In the genomic region with DNA sequence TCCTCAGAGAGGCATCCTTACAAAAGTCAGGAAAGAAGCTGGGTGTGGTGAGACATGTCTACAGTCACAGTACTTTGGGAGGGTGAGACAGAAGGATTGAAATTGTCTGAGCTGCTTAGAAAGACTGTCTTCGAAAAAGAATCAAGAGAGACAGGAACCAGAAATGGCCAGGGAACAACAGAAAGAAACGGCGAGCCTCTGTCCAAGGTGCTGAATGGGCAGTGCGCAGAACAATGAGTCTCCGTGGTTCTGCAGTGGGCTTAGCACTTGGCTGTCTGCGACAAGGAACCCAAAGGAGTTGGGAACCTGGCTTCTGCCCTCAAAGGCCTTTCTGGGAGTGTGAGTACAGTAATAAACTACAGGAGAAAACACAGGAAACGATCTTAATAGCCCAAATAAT, we compare ENCODE assay signal across 9 mouse cellular contexts.
DNase-seq lines count a peak whose midpoint lies in the region; ATAC-seq lines count a peak whose summit lies in the region.
"Had no signal": no experiment of that assay in that cellular context is flagged by ENCODE, and none has a peak within 500 bp of the region (broad histone marks: within the 10 kb centered on the region; RNA-seq: fewer than 3 reads in every experiment).

No protein-coding gene starts in this region.

- no peaks in the 10 kb centered on the region for H3K36me3 ChIP-seq in hindbrain, embryonic 10.5 days
- no peaks in the 10 kb centered on the region for H3K36me3 ChIP-seq in hindbrain, embryonic 12.5 days
- H3K36me3 ChIP-seq in embryonic facial prominence, embryonic 10.5 days (replicated peaks): no peaks in the 10 kb centered on the region
- H3K36me3 ChIP-seq: lung, embryonic 15.5 days had no signal

- ATAC-seq in hindbrain, embryonic 12.5 days (ENCODE audit: low FRiP score): no peak

- 17% methylated on average over 7 of the region's 7 CpGs for WGBS in hindbrain, embryonic 10.5 days
- 19% methylated on average over 7 of the region's 7 CpGs for WGBS in hindbrain, embryonic 12.5 days
- WGBS in embryonic facial prominence, embryonic 10.5 days: 21% methylated on average over 7 of the region's 7 CpGs

- no peak overlapping the region for H3K4me3 ChIP-seq in hindbrain, embryonic 10.5 days
- no peak overlapping the region for H3K4me3 ChIP-seq in hindbrain, embryonic 12.5 days
- no peak overlapping the region for H3K4me3 ChIP-seq in embryonic facial prominence, embryonic 10.5 days
- H3K4me3 ChIP-seq: lung, embryonic 15.5 days had no signal

- H3K9ac ChIP-seq in hindbrain, embryonic 12.5 days: no peak overlapping the region
- H3K9ac ChIP-seq: lung, embryonic 15.5 days had no signal

- no peaks in the 10 kb centered on the region for H3K27me3 ChIP-seq in hindbrain, embryonic 10.5 days (ENCODE audit: insufficient read depth, poor library complexity, severe bottlenecking)
- no peaks in the 10 kb centered on the region for H3K27me3 ChIP-seq in hindbrain, embryonic 12.5 days
- H3K27me3 ChIP-seq in embryonic facial prominence, embryonic 10.5 days (replicated peaks; ENCODE audit: low read depth, poor library complexity, severe bottlenecking): no peaks in the 10 kb centered on the region
- H3K27me3 ChIP-seq: lung, embryonic 15.5 days had no signal

- no peaks in the 10 kb centered on the region for H3K4me1 ChIP-seq in hindbrain, embryonic 10.5 days (replicated peaks)
- H3K4me1 ChIP-seq in hindbrain, embryonic 12.5 days: no peaks in the 10 kb centered on the region
- no peaks in the 10 kb centered on the region for H3K4me1 ChIP-seq in embryonic facial prominence, embryonic 10.5 days
- H3K4me1 ChIP-seq: lung, embryonic 15.5 days had no signal

- no peak overlapping the region for H3K27ac ChIP-seq in hindbrain, embryonic 10.5 days
- H3K27ac ChIP-seq in hindbrain, embryonic 12.5 days: no peak overlapping the region
- H3K27ac ChIP-seq in embryonic facial prominence, embryonic 10.5 days (replicated peaks): no peak overlapping the region
- H3K27ac ChIP-seq: lung, embryonic 15.5 days had no signal

- H3K9me3 ChIP-seq in hindbrain, embryonic 10.5 days: no peaks in the 10 kb centered on the region
- no peaks in the 10 kb centered on the region for H3K9me3 ChIP-seq in hindbrain, embryonic 12.5 days (replicated peaks)
- no peaks in the 10 kb centered on the region for H3K9me3 ChIP-seq in embryonic facial prominence, embryonic 10.5 days
- H3K9me3 ChIP-seq: lung, embryonic 15.5 days had no signal

- H3K4me2 ChIP-seq in hindbrain, embryonic 12.5 days (replicated peaks): no peak overlapping the region
- H3K4me2 ChIP-seq: lung, embryonic 15.5 days had no signal

- DNase-seq in hindbrain, embryonic 10.5 days (ENCODE audit: low spot score): peak; percentile 58
- DNase-seq in urinary bladder, postnatal 25 days (ENCODE audit: low spot score): peak; percentile 5
- no peak for DNase-seq in urinary bladder, adult 18-20 months (ENCODE audit: low spot score in 2 of 2)
- DNase-seq in embryonic facial prominence, embryonic 10.5 days (ENCODE audit: low spot score): peak; percentile 77
- peak; percentile 31 for DNase-seq in yolk sac, embryonic 10.5 days (ENCODE audit: low spot score)
- DNase-seq in urinary bladder, adult 2 months (ENCODE audit: low spot score): no peak
- DNase-seq in frontal cortex, postnatal 10 days (ENCODE audit: low spot score in 2 of 2): no peak

Comparison
In these comparisons a context has a peak if more than half of its experiments do, and no peak if none do; other contexts are left out.
1. DNase-seq: peak in hindbrain, embryonic 10.5 days (single experiment), urinary bladder, postnatal 25 days (single experiment), embryonic facial prominence, embryonic 10.5 days (single experiment) and yolk sac, embryonic 10.5 days (single experiment); none in urinary bladder, adult 18-20 months (0 of 2), urinary bladder, adult 2 months (single experiment) and frontal cortex, postnatal 10 days (0 of 2).